Mouse (Mus musculus): Measurements from ENCODE around the gene Gramd2. TPM values are rescaled to one million over a fixed set of nuclear protein-coding genes. Genes with fewer than 3 reads are reported as not detected.

Gene Gramd2
- polyA plus RNA-seq, 1 experiment: not detected

DNA sequence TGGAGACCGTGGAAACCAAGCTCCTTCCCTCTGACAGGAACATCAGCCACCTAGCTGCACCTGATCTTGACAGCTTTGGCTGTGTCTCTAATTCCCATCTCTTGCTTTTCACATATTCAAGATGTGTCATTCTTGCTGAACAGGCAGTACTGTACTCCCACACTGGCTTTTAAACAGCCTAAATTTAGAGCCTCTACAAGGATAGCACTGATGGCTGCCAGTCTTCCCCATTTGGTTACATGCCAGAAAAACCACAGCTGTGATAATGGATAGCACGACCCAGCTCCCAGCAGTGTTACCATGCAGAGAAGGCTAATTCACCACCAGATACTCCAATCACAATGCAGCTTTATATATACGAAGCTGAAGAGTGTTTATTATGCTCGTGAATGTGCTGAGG lies 12.7 kb upstream of the Gramd2 start:
- peaks cover 20% of the 10 kb centered on the region for H3K4me1 ChIP-seq (ENCODE audit: control insufficient read depth, insufficient read depth, low read length)
- TF ChIP-seq CTCF (IDR thresholded peaks at IDR 0.05; ENCODE audit: low read depth, low read length) (no peak), POLR2A (IDR thresholded peaks at IDR 0.05; ENCODE audit: borderline replicate concordance, low read depth, low read length) (no peak)
- H3K4me3 ChIP-seq (ENCODE audit: insufficient read depth, low read length): no peak overlapping the region
- H3K27ac ChIP-seq (ENCODE audit: insufficient read depth, low read depth, low read length): no peak overlapping the region

DNA sequence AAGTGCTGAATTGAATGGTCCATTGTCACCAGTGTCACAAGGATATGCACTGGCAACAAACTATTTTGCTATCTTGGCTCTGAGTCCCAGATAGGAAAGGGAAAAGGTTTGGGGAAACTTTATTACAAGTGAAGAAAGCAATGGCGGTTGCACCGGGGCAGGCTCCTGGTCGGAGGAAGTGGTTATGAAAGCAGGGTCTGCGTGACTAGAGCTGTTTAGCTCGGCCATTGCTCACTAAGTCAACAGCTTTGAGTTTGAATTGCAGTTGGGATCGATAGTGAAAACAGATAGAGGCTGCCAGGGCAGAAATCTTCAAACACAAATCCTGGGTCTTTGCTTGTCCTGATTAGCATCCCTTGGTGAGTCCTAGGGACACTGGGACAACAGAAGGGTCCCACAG lies 12.0 kb upstream of the Gramd2 start:
- H3K27ac ChIP-seq (ENCODE audit: insufficient read depth, low read depth, low read length): no peak overlapping the region

DNA sequence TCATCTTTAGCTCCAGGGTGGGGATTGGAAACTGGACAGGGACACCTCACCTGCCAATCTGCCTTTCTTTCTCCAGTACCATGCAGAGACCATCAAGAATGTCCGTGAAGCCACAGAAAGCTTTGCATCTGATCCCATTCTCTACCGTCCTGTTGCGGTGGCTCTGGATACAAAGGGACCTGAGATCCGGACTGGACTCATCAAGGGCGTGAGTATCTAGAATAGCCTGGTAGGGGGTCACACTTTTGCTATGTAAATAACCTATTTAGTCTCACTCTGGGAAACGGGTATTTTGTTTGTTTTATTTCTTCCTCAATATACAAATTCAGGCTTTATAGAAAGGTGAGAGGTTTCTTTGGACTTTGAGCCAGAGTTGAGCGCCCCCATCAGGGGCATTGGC lies 11.5 kb upstream of the Gramd2 start:
- TF ChIP-seq CTCF (IDR thresholded peaks at IDR 0.05; ENCODE audit: low read depth, low read length) (no peak), POLR2A (IDR thresholded peaks at IDR 0.05; ENCODE audit: borderline replicate concordance, low read depth, low read length) (no peak)
- no peak overlapping the region for H3K27ac ChIP-seq (ENCODE audit: insufficient read depth, low read depth, low read length)
- no peak overlapping the region for H3K4me3 ChIP-seq (ENCODE audit: insufficient read depth, low read length)
- peaks cover 16% of the 10 kb centered on the region for H3K4me1 ChIP-seq (ENCODE audit: control insufficient read depth, insufficient read depth, low read length)

More for the DNA sequence above, 12.0 kb upstream of the Gramd2 start:
- TF ChIP-seq POLR2A (IDR thresholded peaks at IDR 0.05; ENCODE audit: borderline replicate concordance, low read depth, low read length) (no peak), CTCF (IDR thresholded peaks at IDR 0.05; ENCODE audit: low read depth, low read length) (no peak)
- no peak overlapping the region for H3K4me3 ChIP-seq (ENCODE audit: insufficient read depth, low read length)
- peaks cover 17% of the 10 kb centered on the region for H3K4me1 ChIP-seq (ENCODE audit: control insufficient read depth, insufficient read depth, low read length)

DNA sequence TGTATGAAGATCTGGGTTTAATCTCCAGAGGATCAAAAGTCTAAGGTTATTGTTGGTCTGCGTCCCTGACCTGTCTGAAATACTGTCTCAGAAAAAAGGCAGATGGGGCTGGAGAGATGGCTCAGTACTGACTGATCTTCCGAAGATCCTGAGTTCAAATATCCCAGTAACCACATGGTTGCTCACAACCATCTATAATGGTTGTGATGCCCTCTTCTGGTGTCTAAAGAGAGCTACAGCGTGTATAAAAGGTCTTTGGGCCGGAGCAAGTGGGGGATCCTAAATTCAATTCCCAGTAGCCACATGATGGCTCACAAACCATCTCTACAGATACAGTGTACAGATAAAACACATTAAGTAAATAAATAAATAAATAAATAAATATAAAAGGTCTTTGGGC lies 10.8 kb upstream of the Gramd2 start:
- TF ChIP-seq CTCF (IDR thresholded peaks at IDR 0.05; ENCODE audit: low read depth, low read length) (no peak), POLR2A (IDR thresholded peaks at IDR 0.05; ENCODE audit: borderline replicate concordance, low read depth, low read length) (no peak)
- Histone ChIP-seq H3K27ac (ENCODE audit: insufficient read depth, low read depth, low read length) (no peak overlapping the region), H3K4me1 (ENCODE audit: control insufficient read depth, insufficient read depth, low read length) (peaks cover 12% of the 10 kb centered on the region), H3K4me3 (ENCODE audit: insufficient read depth, low read length) (no peak overlapping the region)

DNA sequence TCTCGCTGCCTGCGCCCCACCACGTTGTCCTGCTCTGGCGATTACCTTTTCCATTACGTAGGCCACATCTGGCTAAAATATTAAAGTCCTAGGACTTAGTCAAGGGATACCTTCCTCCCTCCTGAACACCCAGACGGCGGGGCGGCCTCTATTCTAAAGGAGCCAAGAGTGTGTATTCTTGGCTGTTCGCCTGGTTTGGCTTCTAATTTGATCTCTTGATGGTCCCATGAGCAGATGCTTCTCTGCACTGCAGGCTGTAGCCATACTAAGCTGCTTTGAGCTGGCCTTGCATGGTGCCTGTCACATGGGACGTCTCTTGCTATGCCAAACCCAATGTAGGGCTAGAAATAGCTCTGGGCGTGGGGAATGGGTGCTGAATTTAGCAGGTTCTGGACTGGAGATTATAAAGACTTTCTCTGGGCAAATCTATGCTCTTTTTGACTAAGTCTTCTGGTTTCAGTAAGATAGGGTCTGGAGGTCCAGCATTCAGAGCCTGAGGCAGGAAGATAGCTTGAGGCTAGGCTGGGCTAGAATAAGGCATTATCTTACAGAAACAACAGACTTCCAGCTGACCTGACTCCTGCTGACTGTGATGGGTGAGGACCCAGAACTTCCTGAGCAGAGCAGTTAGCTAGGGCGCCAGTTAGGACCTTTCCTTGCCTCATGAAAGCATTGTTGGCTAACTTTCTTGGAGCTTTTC lies 7.6 kb upstream of the Gramd2 start:
- TF ChIP-seq CTCF (IDR thresholded peaks at IDR 0.05; ENCODE audit: low read depth, low read length) (no peak), POLR2A (IDR thresholded peaks at IDR 0.05; ENCODE audit: borderline replicate concordance, low read depth, low read length) (no peak)
- H3K27ac ChIP-seq (ENCODE audit: insufficient read depth, low read depth, low read length): no peak overlapping the region
- 0 out of 2 replicates have a peak, but pooled peaks cover 3% of the 10 kb centered on the region for H3K4me1 ChIP-seq (ENCODE audit: control insufficient read depth, insufficient read depth, low read length)
- no peak overlapping the region for H3K4me3 ChIP-seq (ENCODE audit: insufficient read depth, low read length)

DNA sequence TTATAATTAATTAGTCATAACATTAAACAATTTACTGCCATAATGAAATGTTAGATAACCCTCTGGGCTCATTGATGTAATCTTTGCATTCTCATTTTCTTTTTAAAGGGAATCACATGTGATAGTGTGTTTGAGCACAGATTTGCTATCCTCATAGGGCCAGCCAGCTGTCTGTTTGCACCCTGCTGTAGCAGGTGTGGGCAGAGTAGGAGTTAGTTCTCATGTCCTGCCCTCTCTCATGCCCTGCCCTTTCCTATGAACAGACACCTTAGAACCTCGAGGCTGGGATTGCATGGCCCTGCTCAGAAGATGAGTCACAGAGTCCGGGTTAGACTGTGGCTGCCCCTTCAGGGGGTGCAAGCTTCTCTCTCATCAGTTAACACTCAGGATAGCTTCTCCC lies 6.5 kb upstream of the Gramd2 start:
- no peak overlapping the region for H3K4me3 ChIP-seq (ENCODE audit: insufficient read depth, low read length)
- 0 out of 2 replicates have a peak, but pooled peaks cover 3% of the 10 kb centered on the region for H3K4me1 ChIP-seq (ENCODE audit: control insufficient read depth, insufficient read depth, low read length)
- no peak for TF ChIP-seq CTCF (IDR thresholded peaks at IDR 0.05; ENCODE audit: low read depth, low read length)
- no peak overlapping the region for H3K27ac ChIP-seq (ENCODE audit: insufficient read depth, low read depth, low read length)

DNA sequence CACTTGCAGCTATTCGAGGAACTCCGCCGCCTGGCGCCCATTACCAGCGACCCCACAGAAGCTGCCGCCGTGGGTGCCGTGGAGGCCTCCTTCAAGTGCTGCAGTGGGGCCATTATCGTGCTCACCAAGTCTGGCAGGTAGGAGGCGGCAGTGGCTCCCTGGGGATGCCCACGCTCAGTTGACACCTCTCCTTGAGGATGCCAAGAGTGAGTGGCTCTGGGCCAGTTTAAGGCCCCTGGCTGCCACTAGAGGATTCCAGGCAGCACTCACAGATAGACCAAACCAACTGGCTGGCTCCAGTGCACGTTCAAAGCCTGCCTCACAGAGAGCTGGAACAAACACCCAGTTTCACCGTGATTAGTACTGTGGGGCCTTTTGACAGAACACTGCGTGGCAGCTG lies 4.3 kb upstream of the Gramd2 start:
- no peak overlapping the region for H3K4me3 ChIP-seq (ENCODE audit: insufficient read depth, low read length)
- TF ChIP-seq POLR2A (IDR thresholded peaks at IDR 0.05; ENCODE audit: borderline replicate concordance, low read depth, low read length): no peak
- TF ChIP-seq CTCF (IDR thresholded peaks at IDR 0.05; ENCODE audit: low read depth, low read length): no peak
- H3K4me1 ChIP-seq (ENCODE audit: control insufficient read depth, insufficient read depth, low read length): 0 out of 2 replicates have a peak, but pooled peaks cover 3% of the 10 kb centered on the region
- H3K27ac ChIP-seq (ENCODE audit: insufficient read depth, low read depth, low read length): no peak overlapping the region

DNA sequence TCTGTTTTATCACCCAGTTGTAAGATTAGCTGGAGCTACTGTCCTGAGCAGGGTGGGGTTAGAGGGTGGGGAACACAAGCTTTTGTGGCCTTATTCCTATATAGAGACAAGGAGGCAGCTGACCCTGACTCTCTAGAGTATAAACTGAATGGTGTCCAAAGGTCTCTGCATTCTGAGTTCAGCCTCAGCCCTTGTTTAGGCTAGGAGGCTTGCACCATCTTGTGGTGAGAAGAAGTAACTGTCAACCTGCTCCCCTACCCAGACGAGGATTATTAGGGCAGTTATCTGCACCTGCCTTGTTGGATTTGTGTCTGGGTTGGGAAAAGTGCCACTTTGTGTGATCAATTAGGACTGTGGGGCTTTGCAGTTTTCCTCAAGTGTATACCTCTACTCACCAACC lies 1.6 kb upstream of the Gramd2 start:
- Histone ChIP-seq H3K4me1 (ENCODE audit: control insufficient read depth, insufficient read depth, low read length) (0 out of 2 replicates have a peak, but pooled peaks cover 3% of the 10 kb centered on the region), H3K27ac (ENCODE audit: insufficient read depth, low read depth, low read length) (no peak overlapping the region), H3K4me3 (ENCODE audit: insufficient read depth, low read length) (no peak overlapping the region)
- TF ChIP-seq POLR2A (IDR thresholded peaks at IDR 0.05; ENCODE audit: borderline replicate concordance, low read depth, low read length) (no peak), CTCF (IDR thresholded peaks at IDR 0.05; ENCODE audit: low read depth, low read length) (no peak)

DNA sequence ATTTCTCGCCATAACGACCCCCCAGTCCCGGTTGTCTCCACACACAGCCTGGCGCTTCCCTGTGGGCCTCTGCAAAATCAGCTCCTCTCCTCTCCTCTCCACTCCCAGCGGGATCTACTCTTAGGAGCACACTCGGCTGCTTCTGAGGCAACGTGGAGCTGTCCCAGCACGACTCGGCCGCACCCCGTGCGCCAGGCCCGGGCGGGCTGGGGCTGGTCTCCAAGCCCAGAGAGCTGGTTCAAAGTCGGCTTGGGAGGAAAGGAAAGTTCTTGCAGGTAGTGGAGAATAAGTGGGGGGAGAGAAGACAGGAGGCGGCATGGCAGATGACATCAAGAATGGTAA lies 561 bp downstream of the Gramd2 start:
- Histone ChIP-seq H3K4me3 (ENCODE audit: insufficient read depth, low read length) (no peak overlapping the region), H3K4me1 (ENCODE audit: control insufficient read depth, insufficient read depth, low read length) (no peaks in the 10 kb centered on the region), H3K27ac (ENCODE audit: insufficient read depth, low read depth, low read length) (no peak overlapping the region)
- TF ChIP-seq CTCF (IDR thresholded peaks at IDR 0.05; ENCODE audit: low read depth, low read length): no peak
- TF ChIP-seq POLR2A (IDR thresholded peaks at IDR 0.05; ENCODE audit: borderline replicate concordance, low read depth, low read length): no peak

DNA sequence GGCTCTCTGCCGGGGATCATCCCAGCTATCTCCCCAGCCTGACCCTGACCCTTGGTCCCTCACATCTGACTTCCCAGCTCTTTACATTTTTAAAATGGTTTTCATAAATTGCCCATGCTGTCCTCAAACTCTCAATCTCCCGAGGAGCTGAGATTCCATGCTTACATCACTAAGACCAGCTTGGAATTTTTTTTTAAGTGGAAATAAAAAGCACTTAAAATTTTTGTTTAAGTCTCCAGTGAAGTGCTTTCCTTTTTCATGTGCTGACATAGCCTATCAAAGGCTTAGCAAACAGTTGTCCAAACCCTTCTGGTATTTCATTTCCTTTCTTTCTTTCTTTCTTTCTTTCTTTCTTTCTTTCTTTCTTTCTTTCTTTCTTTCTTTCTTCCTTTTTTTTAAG lies 4.1 kb downstream of the Gramd2 start:
- H3K4me3 ChIP-seq (ENCODE audit: insufficient read depth, low read length): no peak overlapping the region
- H3K27ac ChIP-seq (ENCODE audit: insufficient read depth, low read depth, low read length): no peak overlapping the region
- H3K4me1 ChIP-seq (ENCODE audit: control insufficient read depth, insufficient read depth, low read length): no peaks in the 10 kb centered on the region
- no peak for TF ChIP-seq POLR2A (IDR thresholded peaks at IDR 0.05; ENCODE audit: borderline replicate concordance, low read depth, low read length)
- no peak for TF ChIP-seq CTCF (IDR thresholded peaks at IDR 0.05; ENCODE audit: low read depth, low read length)
